Mouse (Mus musculus) spleen, postnatal 4 days (tissue): ENCODE data around the gene Fgf15.

Experiments used
- DNase-seq, 2 experiments: peaks; one replicate each; pipeline ENCODE4 v3.0.0; 2022; ENCODE audit warnings: low spot score in 2 of 2

Gene Fgf15

GRCm38 (mm10) chr7:144931778-144932177 is 35.4 kb downstream of the Fgf15 start:
- DNase-seq, result peak in 1 of 2 experiments; percentile 35

GRCm38 (mm10) chr7:144932389-144932937 is 36.1 kb downstream of the Fgf15 start:
- DNase-seq, result no peak

- no peak for DNase-seq
These were observed 37.0 kb downstream of the Fgf15 start for GRCm38 (mm10) chr7:144933336-144933735.

- DNase-seq, result no peak
These were observed 37.5 kb downstream of the Fgf15 start for GRCm38 (mm10) chr7:144933796-144934195.

- DNase-seq, result no peak
These were observed 38.6 kb downstream of the Fgf15 start for GRCm38 (mm10) chr7:144934901-144935300.

GRCm38 (mm10) chr7:144935563-144935962 is 39.2 kb downstream of the Fgf15 start:
- no peak for DNase-seq

GRCm38 (mm10) chr7:144936311-144936880 is 40.1 kb downstream of the Fgf15 start:
- no peak for DNase-seq

- peak; percentile 82 to 94 for DNase-seq
These were observed 41.2 kb downstream of the Fgf15 start for GRCm38 (mm10) chr7:144937490-144937889.

GRCm38 (mm10) chr7:144937899-144938517 is 41.7 kb downstream of the Fgf15 start:
- no peak for DNase-seq

- no peak for DNase-seq
These were observed 42.5 kb downstream of the Fgf15 start for GRCm38 (mm10) chr7:144938661-144939343.

GRCm38 (mm10) chr7:144939344-144940002 is 43.1 kb downstream of the Fgf15 start, which contains the start of gene Ccnd1:
Gene Ccnd1, minus strand, starts transcription at chr7:144939925.
- peak in 1 of 2 experiments; percentile 33 for DNase-seq

GRCm38 (mm10) chr7:144940003-144940571 is 43.8 kb downstream of the Fgf15 start:
- DNase-seq, result no peak

- no peak for DNase-seq
These were observed 44.3 kb downstream of the Fgf15 start for GRCm38 (mm10) chr7:144940585-144940984.

GRCm38 (mm10) chr7:144941242-144941831 is 45.0 kb downstream of the Fgf15 start:
- peak; percentile 56 to 77 for DNase-seq

GRCm38 (mm10) chr7:144942071-144942743 is 45.9 kb downstream of the Fgf15 start:
- DNase-seq, result no peak

GRCm38 (mm10) chr7:144942744-144943135 is 46.4 kb downstream of the Fgf15 start:
- no peak for DNase-seq

- DNase-seq, result peak; percentile 45 to 77
These were observed 46.9 kb downstream of the Fgf15 start for GRCm38 (mm10) chr7:144943254-144943653.
